Mouse (Mus musculus): Measurements from ENCODE around the gene Etv6.

GRCm38 (mm10) chr6:134190597-134191278 is 155.2 kb downstream of the Etv6 start:
- TF ChIP-seq GABPA (IDR thresholded peaks at IDR 0.05; ENCODE audit: low read depth, low read length): no peak
- TF ChIP-seq NELFE (IDR thresholded peaks at IDR 0.05; ENCODE audit: low read depth, low read length): no peak
- no peak for TF ChIP-seq CTCF (IDR thresholded peaks at IDR 0.05 in 2 of 3, conservative IDR thresholded peaks at IDR 0.05 in 1 of 3; ENCODE audit: control insufficient read depth in 1 of 3, insufficient read depth in 1 of 3, low read depth in 2 of 3, low read length in 3 of 3, poor library complexity in 1 of 3, severe bottlenecking in 1 of 3)
- no peak for TF ChIP-seq RAD21 (IDR thresholded peaks at IDR 0.05; ENCODE audit: low read depth, low read length)
- no peak for TF ChIP-seq ZC3H11A (IDR thresholded peaks at IDR 0.05; ENCODE audit: low read depth, low read length)
- TF ChIP-seq EP300 (IDR thresholded peaks at IDR 0.05; ENCODE audit: low read depth in 1 of 2, low read length in 2 of 2): no peak
- TF ChIP-seq TCF12 (IDR thresholded peaks at IDR 0.05; ENCODE audit: low read depth, low read length): no peak
- TF ChIP-seq KAT2A (conservative IDR thresholded peaks at IDR 0.05; ENCODE audit: low read depth, low read length): no peak
- TF ChIP-seq SMC3 (IDR thresholded peaks at IDR 0.05; ENCODE audit: low read depth, low read length): no peak
- no peak for TF ChIP-seq POLR2A (IDR thresholded peaks at IDR 0.05; ENCODE audit: control insufficient read depth in 1 of 2, insufficient read depth in 1 of 2, low read depth in 1 of 2, low read length in 2 of 2, poor library complexity in 1 of 2)
- no peak for TF ChIP-seq SIN3A (IDR thresholded peaks at IDR 0.05; ENCODE audit: low read length)
